Mouse (Mus musculus): ENCODE results near the gene Sytl3. TPM values are rescaled to one million over a fixed set of nuclear protein-coding genes. Genes with fewer than 3 reads are reported as not detected.

Sytl3 gene
- polyA plus RNA-seq, 1 experiment from 2014 or later = 0.08 TPM

GRCm38 (mm10) chr17:6739756-6740155, 80.9 kb downstream of the Sytl3 start:
- 89% methylated on average over 15 of the region's 15 CpGs for WGBS (ENCODE audit: insufficient replicate concordance)
- Histone ChIP-seq H3K9ac (no peak overlapping the region), H3K27me3 (no peaks in the 10 kb centered on the region), H3K4me3 (replicated peaks) (no peak overlapping the region), H3K4me2 (no peak overlapping the region), H3K27ac (replicated peaks) (no peak overlapping the region), H3K9me3 (replicated peaks) (no peaks in the 10 kb centered on the region), H3K4me1 (replicated peaks) (peaks cover 27% of the 10 kb centered on the region), H3K36me3 (replicated peaks) (peaks cover 68% of the 10 kb centered on the region)
- ATAC-seq (ENCODE audit: insufficient read depth) = no peak

DNA sequence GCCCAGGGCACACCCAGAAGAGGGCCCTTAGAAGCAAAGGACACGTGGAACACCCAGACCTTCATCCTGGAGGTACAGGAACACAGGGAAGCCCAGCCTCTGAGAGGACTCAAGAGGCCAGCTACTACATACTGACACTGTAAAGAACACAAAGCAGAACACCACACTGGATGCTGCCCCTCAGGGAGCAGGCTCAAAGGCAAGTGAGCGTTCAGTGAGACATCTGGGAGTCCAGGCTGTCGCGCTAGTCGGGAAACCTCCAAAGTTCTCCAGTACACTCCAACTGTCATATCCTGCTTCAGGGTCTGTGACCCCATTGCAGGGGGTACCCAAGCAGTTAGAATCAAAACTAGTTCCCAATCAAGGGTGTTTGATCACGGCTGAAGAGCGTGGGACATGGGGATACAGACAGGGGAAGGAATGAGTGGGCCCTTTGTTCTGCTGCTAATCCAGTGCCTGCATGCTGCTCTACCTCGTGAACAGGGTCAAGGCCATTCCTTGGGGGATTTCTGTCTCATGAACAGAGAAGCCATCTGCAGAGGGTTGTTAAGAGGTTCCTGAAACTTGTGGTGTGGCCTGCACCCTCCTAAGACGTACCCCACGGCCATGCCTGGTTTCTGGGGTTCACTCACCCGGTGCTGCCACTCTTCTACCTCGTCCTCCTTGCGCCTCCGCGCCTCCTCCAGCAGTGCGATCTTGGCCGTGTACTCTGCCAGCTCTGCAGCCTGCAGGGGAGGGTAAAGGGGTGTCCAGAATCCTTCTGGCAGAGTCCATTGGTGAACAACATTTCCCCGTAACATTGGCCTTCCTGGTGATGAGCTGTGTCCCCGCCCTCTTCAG, 81.7 kb downstream of the Sytl3 start:
- WGBS (ENCODE audit: insufficient replicate concordance) = 88% methylated on average over 19 of the region's 19 CpGs

GRCm38 (mm10) chr17:6741271-6741670, 82.4 kb downstream of the Sytl3 start:
- Histone ChIP-seq H3K36me3 (replicated peaks) (peaks cover 83% of the 10 kb centered on the region), H3K4me3 (replicated peaks) (no peak overlapping the region), H3K9ac (no peak overlapping the region), H3K4me2 (no peak overlapping the region), H3K4me1 (replicated peaks) (peaks cover 33% of the 10 kb centered on the region), H3K27me3 (no peaks in the 10 kb centered on the region), H3K9me3 (replicated peaks) (no peaks in the 10 kb centered on the region), H3K27ac (replicated peaks) (no peak overlapping the region)
- ATAC-seq (ENCODE audit: insufficient read depth) = no peak
- 77% methylated on average over 12 of the region's 12 CpGs for WGBS (ENCODE audit: insufficient replicate concordance)

More for the DNA sequence above, 81.7 kb downstream of the Sytl3 start:
- no peak overlapping the region for H3K4me2 ChIP-seq
- H3K4me1 ChIP-seq (replicated peaks) = peaks cover 33% of the 10 kb centered on the region
- no peak overlapping the region for H3K4me3 ChIP-seq (replicated peaks)
- H3K27me3 ChIP-seq = no peaks in the 10 kb centered on the region
- no peak overlapping the region for H3K27ac ChIP-seq (replicated peaks)
- no peak overlapping the region for H3K9ac ChIP-seq
- H3K9me3 ChIP-seq (replicated peaks) = no peaks in the 10 kb centered on the region
- H3K36me3 ChIP-seq (replicated peaks) = peaks cover 76% of the 10 kb centered on the region
- ATAC-seq (ENCODE audit: insufficient read depth) = no peak

- H3K27me3 ChIP-seq = no peaks in the 10 kb centered on the region
- no peak overlapping the region for H3K4me2 ChIP-seq
- ATAC-seq (ENCODE audit: insufficient read depth) = 0 out of 2 replicates have a peak, but pooled peaks have one; percentile 20
- H3K36me3 ChIP-seq (replicated peaks) = peaks cover 93% of the 10 kb centered on the region
- no peaks in the 10 kb centered on the region for H3K9me3 ChIP-seq (replicated peaks)
- H3K9ac ChIP-seq = no peak overlapping the region
- H3K4me3 ChIP-seq (replicated peaks) = no peak overlapping the region
- no peak overlapping the region for H3K27ac ChIP-seq (replicated peaks)
- 63% methylated on average over 31 of the region's 33 CpGs for WGBS (ENCODE audit: insufficient replicate concordance)
- H3K4me1 ChIP-seq (replicated peaks) = peaks cover 33% of the 10 kb centered on the region
Measured at GRCm38 (mm10) chr17:6742083-6743038, 83.5 kb downstream of the Sytl3 start.

GRCm38 (mm10) chr17:6743039-6743575, 84.2 kb downstream of the Sytl3 start:
- no peak overlapping the region for H3K4me3 ChIP-seq (replicated peaks)
- H3K9me3 ChIP-seq (replicated peaks) = no peaks in the 10 kb centered on the region
- WGBS (ENCODE audit: insufficient replicate concordance) = 46% methylated on average over 11 of the region's 11 CpGs
- H3K36me3 ChIP-seq (replicated peaks) = peaks cover 97% of the 10 kb centered on the region
- ATAC-seq (ENCODE audit: insufficient read depth) = no peak
- no peak overlapping the region for H3K4me2 ChIP-seq
- no peak overlapping the region for H3K9ac ChIP-seq
- H3K27me3 ChIP-seq = no peaks in the 10 kb centered on the region
- H3K4me1 ChIP-seq (replicated peaks) = peaks cover 33% of the 10 kb centered on the region
- H3K27ac ChIP-seq (replicated peaks) = no peak overlapping the region

DNA sequence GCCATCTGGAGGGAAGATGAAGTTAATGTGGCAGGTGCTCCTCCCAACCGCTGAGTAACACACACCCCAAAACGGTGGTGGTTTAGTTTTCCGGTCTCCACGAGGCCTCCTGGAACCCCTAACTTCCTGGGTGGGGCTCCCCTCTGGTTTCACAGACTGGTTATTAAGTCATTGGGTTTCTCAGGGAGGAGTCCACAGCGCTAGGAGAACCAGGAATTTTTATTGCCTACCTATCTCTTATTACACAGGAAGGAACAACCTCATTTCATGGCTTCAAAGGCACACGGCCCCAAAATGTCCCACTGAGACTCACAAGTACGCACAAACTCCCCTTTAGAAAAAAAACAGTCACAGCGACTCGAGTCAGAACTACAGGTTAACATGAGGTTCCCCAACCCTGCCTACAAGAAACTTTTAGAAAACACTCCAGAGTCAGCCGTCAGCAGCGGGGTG, 84.9 kb downstream of the Sytl3 start:
- 0 out of 2 replicates have a peak overlapping the region, but pooled peaks have one; percentile 1 for H3K4me2 ChIP-seq
- no peak overlapping the region for H3K4me3 ChIP-seq (replicated peaks)
- peaks cover 97% of the 10 kb centered on the region for H3K36me3 ChIP-seq (replicated peaks)
- peaks cover 33% of the 10 kb centered on the region for H3K4me1 ChIP-seq (replicated peaks)
- ATAC-seq (ENCODE audit: insufficient read depth) = no peak
- no peak overlapping the region for H3K9ac ChIP-seq
- H3K27ac ChIP-seq (replicated peaks) = no peak overlapping the region
- H3K9me3 ChIP-seq (replicated peaks) = no peaks in the 10 kb centered on the region
- no peaks in the 10 kb centered on the region for H3K27me3 ChIP-seq
- WGBS (ENCODE audit: insufficient replicate concordance) = 26% methylated on average over 11 of the region's 11 CpGs

GRCm38 (mm10) chr17:6744366-6744765, 85.5 kb downstream of the Sytl3 start:
- 52% methylated on average over 9 of the region's 9 CpGs for WGBS (ENCODE audit: insufficient replicate concordance)
- H3K4me2 ChIP-seq = no peak overlapping the region
- H3K4me3 ChIP-seq (replicated peaks) = no peak overlapping the region
- H3K36me3 ChIP-seq (replicated peaks) = peaks cover 97% of the 10 kb centered on the region
- ATAC-seq (ENCODE audit: insufficient read depth) = no peak
- no peaks in the 10 kb centered on the region for H3K9me3 ChIP-seq (replicated peaks)
- H3K9ac ChIP-seq = no peak overlapping the region
- no peak overlapping the region for H3K27ac ChIP-seq (replicated peaks)
- no peaks in the 10 kb centered on the region for H3K27me3 ChIP-seq
- peaks cover 33% of the 10 kb centered on the region for H3K4me1 ChIP-seq (replicated peaks)

DNA sequence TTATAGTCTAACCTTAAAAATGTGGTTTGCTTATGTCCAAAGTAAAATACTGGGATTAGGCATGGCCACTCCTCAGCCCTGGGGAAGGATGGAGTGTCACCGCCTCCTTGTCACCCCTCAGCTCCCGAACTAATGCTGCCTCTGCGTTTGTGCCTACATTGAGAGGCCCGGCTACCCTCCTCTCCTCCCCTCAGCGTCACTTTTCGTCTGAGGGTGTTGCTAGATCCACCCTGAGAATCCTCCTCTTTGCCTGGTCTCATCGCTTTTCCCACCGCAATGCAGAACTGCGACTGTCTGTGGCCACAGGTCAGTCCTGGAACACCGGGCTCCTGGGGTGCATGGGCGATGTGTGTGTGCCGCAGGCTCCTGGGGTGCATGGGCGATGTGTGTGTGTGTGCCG, 86.0 kb downstream of the Sytl3 start:
- H3K4me2 ChIP-seq = no peak overlapping the region
- H3K4me1 ChIP-seq (replicated peaks) = peaks cover 33% of the 10 kb centered on the region
- H3K4me3 ChIP-seq (replicated peaks) = no peak overlapping the region
- no peak overlapping the region for H3K9ac ChIP-seq
- no peak for ATAC-seq (ENCODE audit: insufficient read depth)
- H3K36me3 ChIP-seq (replicated peaks) = peaks cover 96% of the 10 kb centered on the region
- H3K27ac ChIP-seq (replicated peaks) = no peak overlapping the region
- no peaks in the 10 kb centered on the region for H3K27me3 ChIP-seq
- no peaks in the 10 kb centered on the region for H3K9me3 ChIP-seq (replicated peaks)
- WGBS (ENCODE audit: insufficient replicate concordance) = 89% methylated on average over 14 of the region's 14 CpGs

DNA sequence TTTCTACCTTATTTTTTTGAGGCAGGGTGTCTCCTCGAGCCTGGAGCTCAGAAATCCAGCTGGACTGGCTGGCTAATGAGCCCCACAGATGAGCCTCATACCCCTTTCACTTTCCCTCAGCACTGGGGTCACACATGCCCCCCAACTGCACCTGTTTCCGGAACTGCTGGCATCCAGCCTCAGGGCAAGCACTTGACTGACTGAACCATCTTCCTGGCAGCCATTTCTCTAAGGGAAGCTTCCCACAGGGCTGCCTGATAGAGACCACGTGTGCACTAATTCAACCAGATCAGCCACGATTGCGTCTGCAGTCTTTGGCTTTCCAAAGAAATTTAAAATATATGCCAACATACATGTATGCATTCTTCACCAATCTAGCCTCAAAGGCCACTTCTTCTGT, 86.6 kb downstream of the Sytl3 start:
- Histone ChIP-seq H3K27ac (replicated peaks) (no peak overlapping the region), H3K27me3 (no peaks in the 10 kb centered on the region), H3K9me3 (replicated peaks) (no peaks in the 10 kb centered on the region), H3K4me2 (no peak overlapping the region), H3K4me3 (replicated peaks) (no peak overlapping the region), H3K9ac (no peak overlapping the region), H3K4me1 (replicated peaks) (peaks cover 33% of the 10 kb centered on the region), H3K36me3 (replicated peaks) (peaks cover 96% of the 10 kb centered on the region)
- 77% methylated on average over 5 of the region's 5 CpGs for WGBS (ENCODE audit: insufficient replicate concordance)
- ATAC-seq (ENCODE audit: insufficient read depth) = no peak

DNA sequence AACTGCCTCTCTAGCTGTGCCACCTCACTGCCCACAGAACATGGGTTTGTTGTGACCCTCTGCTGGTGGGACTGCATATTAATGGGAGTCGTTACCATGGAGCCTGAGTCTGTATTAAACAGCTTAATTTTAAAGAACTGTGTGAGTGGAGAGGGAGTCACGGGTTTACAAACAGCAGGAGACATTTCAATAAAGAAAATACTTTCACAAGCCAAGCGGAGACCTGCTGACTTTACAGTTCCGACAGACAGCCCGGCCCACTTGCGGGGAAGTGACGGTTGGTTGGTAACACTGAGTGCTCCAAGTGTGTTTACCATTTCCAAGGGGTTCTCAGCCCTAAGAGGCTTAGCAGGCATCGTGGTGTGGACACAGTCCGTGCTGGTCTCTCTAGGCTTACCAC, 87.1 kb downstream of the Sytl3 start:
- ATAC-seq (ENCODE audit: insufficient read depth) = no peak
- 79% methylated on average over 9 of the region's 9 CpGs for WGBS (ENCODE audit: insufficient replicate concordance)
- H3K27ac ChIP-seq (replicated peaks) = no peak overlapping the region

More for the DNA sequence above, 87.1 kb downstream of the Sytl3 start:
- Histone ChIP-seq H3K36me3 (replicated peaks) (peaks cover 96% of the 10 kb centered on the region), H3K9ac (no peak overlapping the region), H3K4me1 (replicated peaks) (peaks cover 33% of the 10 kb centered on the region), H3K9me3 (replicated peaks) (no peaks in the 10 kb centered on the region), H3K4me2 (no peak overlapping the region), H3K4me3 (replicated peaks) (no peak overlapping the region), H3K27me3 (no peaks in the 10 kb centered on the region)

Data from liver, embryonic 15.5 days (tissue).